Mouse (Mus musculus) T-helper 17 cell (primary cell): ENCODE results near the gene Auts2.

ENCODE experiments used
- in situ Hi-C, 2 experiments: fragments of 300-600 bp; cut with MboI, MseI; formaldehyde crosslinking; loops; 1 replicate in 1 of 2; 2 replicates in 1 of 2; pipeline ENCODE4 v1.15.1; 2025; ENCODE audit warnings: high pct_unique_total_duplicates in 2 of 2

Gene Auts2

DNA sequence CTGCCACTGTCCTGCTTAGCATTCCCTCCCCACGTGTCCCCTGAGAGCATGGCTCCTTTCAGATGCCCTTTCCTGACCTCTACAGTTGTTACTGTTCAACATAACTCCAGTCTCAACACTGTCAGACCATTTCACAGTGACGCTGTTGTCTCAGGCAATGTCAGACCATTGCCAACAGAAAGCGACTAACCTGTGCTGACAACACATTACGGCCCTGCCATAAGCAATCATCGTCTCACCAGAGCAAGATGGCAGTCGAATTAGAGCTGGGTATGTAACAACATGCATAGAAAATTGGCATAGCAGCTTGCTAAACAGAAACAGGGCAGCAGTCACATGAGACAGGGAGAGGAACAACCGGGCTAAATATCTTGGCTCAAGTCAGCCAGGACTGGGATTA lies 614.4 kb downstream of the Auts2 start:
- in situ Hi-C loops = no loop called here

DNA sequence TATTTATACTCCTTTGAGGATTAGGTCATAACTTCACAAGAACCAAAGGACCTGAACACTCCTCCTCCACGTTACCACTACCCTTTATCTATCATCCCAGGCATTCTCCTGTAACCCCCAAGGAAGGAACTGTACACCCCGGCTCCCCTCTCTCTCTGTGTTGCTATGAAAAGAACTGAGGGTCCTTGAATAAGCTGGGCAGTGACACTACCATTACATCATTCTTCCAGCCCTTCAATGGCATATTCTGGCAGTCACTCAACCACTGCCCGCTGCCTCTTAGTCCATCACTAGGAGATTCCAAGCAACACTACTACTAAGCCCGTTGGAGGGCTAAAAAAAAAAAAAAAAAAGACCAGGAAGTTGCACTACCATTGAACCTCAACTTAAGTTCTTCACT lies 620.4 kb downstream of the Auts2 start:
- in situ Hi-C loops = no loop called here

DNA sequence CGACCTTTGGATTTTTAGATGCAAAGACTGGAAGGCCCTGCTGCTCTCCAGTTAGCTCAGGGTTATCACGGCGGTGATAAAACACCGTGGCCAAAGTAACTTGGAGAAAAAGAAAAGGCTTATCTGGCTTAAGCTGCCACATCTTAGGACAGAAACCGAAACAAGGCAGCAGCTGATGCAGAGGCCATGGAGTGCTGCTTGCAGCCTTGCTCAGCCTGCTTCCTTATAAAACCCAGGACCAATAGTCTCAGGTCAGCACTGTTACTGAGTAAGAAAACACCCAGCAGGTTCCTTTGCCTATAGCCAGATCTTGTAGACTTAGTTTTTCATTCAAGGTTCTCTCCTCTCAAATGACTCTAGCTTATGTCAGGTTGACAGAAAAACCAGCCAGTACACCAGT lies 621.0 kb downstream of the Auts2 start:
- in situ Hi-C loops = no loop called here

DNA sequence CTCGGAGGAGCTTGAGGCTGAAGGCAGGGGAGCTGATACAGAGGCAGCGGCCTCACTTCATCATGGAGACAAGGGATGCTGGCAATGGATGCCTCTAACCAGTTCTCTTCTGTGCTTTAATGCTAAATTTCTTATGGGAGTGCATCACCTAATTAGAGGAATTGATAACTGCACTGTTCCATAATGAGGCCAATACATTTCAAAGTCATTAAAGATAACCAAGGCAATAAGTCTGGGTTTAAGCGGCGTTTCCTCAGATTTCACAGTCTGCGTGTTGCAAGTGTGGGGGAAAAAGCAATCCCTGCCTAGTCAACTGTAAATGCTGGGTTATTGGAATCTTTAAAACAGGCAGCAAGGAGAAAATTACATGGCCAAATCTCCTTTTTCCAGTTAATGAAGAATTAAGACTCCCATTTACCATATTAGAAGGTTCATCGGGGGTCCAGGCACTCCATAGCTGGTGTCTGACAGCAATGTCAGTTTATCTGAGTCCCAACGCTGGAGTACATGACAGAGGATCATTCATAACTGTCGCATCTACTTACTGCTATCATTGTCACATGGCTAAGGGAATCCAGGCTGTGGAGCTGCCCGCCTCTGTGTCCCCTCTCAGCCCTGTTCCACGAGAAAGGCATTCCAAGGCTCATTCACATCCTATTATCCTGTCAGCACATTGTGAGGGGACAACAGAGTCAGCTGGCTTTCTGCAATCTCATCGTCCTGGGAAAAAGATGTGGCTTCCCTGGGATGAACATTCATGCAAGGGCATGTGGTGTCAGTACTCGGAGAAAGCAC lies 623.0 kb downstream of the Auts2 start:
- in situ Hi-C loops = no loop called here

DNA sequence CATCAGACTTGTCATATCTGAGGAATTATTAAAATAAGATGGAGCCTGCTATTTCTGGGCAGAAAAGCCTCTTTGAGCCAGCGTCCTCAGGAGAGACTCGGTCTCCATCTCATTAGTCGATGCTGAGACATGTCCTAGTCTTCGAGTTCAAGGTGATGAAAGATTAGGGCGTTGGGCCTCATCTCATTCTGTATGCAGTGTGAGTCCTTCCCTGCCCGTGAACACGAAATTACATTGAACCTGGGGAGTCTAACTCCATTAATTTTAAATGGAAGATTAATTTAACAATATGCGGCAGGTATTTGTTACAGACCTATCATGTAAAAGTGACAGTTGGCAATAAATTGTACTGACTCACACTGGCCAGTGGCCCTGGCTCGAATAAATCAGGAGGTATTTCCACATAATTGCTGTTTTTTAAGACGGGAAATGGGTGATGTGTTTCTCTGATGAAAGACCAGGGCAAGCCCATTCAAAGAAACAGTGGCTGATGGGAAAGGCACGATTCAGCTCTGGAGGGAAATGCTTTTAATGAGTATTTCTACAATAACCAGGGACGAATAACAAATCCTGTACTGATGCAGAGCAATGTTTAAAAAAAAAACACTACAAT lies 626.2 kb downstream of the Auts2 start:
- in situ Hi-C loops = no loop called here

DNA sequence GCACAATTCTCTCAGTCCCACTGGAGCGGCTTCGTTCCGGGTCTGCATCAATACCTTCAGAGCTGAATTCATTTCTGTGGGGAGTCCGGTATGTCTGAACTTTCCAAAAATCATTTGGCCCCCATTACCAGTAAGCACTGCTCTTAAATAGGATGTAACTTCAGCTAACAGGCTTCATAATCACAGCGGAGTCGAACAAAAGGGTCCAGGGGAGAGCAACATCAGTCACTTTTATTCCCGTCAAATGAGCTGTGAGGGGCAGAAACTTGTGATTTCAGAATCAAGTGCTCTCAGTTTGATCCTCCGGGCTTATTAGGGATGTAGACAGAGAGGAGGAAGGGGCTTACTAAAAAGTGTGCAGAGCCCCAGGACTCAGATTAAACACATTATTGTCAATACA lies 629.6 kb downstream of the Auts2 start:
- in situ Hi-C loops = no loop called here

DNA sequence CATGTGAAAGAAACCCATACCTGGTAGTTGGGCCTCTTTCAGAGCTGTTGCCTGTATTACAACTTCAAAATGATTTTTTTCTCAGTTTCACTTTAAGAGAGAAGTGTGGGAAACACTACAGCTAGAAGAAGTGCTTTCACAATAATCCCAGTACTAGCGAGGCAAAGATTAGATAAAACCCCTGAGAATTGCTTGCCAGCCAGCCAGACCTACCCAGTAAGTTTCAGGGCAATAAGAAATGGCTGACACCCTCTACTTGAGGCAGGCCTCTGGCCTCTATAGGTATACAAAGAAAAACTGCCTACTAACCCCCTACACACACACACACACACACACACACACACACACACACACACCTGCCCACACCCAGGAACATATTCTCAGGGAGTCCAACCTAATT lies 630.2 kb downstream of the Auts2 start:
- in situ Hi-C loops = no loop called here

DNA sequence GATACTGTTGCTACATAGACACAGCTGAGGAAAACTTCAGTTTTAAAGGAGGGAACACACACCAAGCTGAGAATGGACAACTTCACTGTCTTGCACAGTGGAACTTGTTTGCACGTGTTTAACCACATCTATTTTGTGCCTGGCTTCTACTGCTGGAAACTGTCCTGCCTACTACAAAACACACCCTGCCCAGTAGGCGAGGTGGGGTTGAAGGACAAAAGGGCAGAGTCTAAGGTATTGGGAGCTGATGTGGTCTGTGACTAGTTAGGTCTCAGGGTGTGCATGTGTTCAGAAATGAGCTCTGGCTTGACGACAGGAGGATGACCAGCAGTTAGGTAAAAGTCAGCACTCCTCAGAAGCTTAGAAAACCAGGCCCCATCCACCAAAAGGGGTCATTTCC lies 636.8 kb downstream of the Auts2 start:
- in situ Hi-C loops = no loop called here

DNA sequence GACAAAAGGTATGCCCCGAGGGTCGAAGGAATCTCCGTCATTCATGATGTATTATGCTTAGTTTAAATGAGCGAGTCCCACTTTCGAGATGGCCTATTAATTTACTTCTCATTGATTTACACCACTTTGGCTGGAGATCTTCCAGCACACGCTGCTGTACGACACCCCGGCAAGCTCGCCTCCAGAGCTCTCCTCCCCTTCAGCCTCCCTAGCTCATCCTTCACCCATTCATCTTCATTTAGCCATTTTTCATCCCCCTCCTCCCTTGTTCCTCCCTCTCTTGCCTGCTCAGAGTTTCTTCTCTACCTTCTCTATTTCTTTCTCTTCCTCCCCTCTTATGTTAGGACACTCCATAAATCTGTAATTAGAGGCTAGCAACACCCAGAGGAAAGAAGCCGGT lies 638.7 kb downstream of the Auts2 start:
- in situ Hi-C loops = no loop called here

DNA sequence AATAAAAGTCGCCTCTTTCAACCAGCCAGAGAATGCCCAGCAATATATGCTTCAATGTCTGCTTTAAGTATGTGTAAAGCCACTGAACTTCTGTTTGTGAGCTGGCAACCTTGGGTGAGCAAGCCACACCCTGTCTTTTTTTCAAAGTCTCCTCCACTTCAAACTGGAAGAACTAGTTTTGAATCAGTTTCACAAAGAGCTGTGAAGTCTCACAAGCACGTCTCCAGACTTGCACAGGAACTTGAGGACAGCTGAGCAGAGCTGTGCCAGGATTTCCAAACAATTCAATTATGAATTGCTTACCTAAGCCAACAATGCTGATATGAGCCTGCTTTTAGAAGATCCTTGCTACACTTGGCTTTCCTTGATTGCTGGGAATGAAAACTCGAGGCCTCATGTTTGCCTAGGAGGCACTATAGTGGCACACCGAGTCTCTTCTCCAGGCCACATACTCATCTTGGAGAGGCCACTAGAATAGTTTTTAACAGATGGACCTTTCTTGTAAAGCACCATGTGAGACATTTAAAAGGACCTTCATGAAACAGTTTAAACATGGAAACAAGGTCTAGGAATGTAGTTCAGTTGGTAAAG lies 645.0 kb downstream of the Auts2 start:
- in situ Hi-C loops = no loop called here

DNA sequence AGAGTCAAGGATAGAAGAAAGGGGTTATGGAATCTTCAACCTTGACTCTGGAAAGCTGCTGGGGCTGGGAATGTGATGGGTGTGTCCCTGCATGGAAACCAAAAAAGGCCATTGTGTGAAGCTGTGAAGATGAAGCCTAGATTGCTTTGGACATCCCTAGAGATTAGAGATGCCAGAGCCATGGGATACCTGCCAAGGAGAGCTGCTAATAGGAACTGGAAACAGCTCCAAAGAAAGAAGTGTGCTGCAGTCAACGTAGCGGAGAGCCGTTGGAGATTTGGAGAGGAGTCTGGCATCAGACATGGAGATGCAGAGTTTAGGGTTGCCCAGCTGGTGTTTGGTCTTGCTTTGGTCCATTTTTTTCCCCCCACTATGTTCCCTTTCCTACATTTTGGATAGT lies 656.5 kb downstream of the Auts2 start:
- in situ Hi-C loops = no loop called here

DNA sequence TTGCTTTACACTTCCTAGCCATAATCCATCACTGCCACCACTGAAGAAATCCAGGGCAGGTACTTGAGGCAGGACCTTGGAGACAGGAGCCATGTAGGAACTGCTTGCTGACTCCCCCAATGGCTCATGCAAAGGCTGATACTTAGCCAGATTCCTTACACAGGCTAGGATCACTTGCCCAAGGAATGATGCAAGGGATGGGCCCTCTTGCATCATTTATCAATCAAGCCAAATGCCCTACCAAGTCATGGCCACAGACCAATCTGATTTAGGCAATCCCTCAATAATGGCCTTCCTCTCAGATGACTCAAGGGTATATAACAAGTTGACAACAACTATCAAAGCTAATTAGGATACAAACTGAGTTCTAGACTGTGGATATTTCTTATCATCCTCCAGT lies 666.6 kb downstream of the Auts2 start:
- in situ Hi-C loops = no loop called here

DNA sequence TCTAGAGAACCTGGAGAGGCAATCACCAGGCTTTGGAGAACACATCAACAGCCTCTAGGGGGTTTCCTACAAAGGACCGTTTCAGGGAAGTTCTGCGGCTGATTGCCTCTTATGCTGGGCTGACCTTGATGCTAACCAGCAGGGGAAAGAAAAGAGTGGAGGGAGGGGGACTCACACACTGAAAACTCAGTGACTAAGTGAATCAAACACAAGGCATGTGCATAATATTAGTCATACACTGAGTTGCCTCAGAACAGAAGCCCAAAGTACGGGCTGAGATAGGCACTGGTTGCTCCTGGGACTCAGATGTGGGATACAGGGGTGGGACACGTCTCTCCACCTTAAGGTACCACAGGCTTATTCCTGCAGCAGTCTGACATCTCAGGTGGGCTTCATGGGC lies 667.2 kb downstream of the Auts2 start:
- in situ Hi-C loops = no loop called here

DNA sequence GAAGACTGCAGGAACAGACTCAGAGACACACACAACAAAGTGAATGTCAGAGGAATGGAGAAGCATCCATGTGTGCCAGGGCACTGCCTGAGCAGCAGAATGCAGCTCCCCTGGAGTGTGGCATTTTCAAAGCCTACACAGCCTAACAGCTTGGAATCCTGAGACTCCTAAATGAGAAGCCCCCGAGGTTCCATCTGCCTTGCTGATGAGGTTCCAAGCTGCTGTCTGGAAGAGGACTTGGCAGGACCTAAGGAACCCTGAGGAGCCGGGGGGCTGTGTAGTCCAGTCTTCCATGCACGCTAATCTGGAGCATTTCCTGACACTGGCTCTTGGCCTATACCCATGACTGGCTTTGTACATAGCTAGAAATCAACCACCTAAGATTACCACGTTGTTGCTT lies 670.0 kb downstream of the Auts2 start:
- in situ Hi-C loops = no loop called here

DNA sequence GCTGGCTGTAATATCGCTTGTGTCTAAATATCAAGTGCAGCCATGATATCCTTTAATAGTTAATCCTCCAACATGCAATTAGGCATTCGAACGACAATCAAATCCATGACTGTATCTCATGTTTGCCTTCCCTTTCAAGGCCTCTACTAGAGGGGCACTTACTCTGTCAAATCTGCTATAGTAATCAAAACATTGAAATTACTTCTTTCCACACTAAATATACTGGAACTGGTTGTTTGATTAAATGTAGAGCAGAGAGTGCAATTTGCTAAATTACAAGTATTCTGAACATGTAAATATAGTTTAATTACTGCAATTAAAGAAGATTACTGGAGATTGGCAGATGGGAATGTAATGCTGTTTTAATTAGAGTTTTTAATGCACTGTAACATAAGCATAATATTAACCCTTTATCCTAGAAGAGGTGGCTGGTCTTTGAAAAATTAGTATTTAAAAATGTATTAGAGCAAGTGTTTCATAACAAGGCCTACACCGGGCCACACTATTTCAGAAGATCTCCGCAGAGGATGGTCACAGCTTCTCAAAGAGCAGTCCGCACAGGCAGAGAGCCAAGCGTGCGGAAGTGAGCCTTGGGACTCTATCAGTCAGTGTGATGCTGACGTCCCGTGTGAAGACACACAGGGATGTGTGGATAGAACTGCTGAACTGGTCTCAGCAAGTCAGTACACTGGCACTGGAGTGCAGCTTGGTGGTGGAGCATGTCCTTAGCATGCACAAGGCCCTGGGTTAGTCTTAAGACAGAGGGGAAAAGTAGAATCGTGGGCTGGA lies 673.2 kb downstream of the Auts2 start:
- in situ Hi-C loops = no loop called here

DNA sequence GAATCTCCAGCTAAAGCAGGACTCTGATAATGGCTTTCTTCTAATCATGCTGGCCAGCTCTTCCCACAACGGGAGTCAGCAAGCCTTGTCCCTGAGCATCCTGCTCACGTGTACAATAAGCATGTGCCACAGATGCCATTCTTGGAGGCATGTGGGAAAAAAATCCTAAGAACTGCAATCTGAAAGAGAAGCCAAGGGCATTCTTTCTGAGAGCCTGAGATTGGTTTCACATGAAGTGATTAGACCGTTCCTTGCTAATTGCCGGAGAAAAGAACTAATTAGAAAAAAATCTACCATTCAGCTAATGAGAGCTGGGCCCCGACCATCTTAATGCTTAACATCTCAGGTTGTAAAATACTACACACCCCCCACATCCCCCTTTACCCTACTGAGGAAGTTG lies 677.9 kb downstream of the Auts2 start:
- in situ Hi-C loops = no loop called here

DNA sequence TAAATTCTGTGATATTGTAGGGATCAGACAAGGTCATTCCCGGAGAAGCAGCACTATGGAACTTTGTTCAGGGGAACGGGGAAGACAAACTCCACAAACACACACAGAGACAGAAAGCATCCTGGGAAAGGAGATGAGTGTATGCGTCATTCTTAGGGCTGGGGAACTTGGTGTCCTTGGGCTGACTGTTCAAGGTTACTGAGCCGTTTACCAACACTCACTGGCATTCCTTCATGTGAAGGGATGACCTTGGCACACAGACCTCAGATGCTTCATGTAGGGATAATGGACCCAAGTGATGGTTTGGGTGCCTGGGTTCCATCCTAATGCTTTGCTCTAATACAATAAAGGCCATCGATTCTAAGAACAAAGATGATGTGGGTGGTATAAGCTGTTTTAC lies 685.2 kb downstream of the Auts2 start:
- in situ Hi-C loops = no loop called here

DNA sequence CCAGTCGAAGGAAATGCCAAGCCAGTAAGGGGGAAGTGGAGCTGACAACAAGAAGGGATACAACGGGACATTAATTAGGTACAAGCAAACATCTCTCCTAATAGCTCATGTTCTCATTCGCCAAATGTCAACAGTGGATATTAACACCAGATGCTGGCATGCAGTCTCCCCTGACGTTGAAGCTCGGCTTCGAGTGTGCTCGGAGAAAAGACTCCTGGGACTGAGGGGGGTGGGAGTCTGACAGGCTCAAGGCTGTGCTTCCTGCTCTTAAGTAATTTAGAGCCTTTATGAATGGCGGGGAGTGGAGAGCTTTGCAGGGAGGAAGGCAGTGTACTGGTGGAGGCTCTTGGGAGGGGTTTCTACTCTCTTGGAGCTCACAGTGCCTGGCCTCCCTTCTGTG lies 687.8 kb downstream of the Auts2 start:
- in situ Hi-C loops = no loop called here

DNA sequence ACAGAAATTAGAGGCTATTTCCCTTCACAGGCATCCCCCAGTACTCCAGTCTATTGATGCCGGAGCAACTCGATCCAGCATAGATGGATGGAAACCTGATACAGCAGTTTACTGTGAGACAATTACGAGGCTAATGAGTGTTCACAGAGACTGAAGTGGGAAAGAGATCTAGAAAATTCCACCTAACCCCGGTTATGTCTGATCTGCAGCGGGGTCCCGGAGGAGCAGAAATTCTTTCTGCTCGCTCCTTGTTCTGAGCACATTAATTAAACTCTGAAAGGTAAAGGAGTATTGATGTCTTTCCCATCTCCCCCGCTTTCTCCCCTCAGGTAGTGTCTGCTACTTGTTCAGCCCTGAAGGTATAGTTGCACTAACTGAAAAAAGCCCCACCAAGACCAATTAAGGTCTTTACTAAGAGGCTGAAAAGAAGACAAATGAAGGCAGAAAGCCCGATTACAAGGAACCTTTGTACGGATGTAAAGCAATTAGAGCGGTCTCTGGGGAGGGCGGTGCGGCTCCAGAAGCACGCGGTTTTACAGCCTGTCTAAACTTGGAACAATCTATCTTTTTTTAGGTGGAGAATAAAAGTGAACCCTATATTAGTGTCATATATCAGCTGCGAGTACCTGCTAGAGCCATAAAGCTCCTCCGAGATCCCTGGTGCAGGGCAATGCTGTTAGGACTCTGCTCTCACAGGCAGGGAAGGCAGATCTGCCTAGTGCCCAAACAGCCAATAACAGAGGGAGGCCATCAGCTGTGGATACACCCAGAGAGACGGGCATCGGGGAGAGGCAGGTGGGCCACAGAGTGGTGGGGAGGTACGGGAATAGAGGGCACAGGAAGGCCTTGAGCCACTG lies 691.3 kb downstream of the Auts2 start:
- in situ Hi-C loops = no loop called here

DNA sequence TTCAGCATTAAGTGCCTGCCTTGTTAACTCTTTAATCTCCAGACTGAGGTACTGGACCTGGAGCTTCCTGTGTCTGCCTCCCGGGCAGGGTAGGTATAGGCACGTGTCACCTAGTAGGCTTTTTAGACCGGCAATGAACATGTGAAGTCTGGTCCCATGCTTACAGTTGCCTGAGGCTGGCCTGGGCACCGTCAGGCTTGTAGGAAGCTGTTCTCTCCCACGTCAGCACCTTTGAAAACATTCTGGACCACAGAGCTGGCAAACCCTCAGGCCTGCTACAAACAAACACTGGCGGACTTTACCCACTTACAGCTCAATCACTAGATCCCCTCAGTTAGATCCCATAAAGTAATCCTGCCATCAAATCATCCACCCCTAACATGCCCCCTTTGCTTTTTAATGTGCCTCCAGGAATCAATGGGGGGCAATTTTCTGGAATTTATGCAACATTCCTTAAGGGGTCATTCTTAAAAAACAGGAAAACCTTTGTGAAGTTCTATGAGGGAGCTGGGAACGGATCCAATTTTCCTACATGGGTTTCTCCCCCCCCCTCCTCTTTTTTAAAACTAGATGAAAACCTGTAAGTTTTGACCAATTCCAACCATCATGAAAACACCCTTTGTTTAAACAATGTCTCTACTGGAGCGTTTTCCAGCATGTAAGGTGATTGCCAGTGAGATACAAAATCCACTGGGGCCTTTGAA lies 692.4 kb downstream of the Auts2 start:
- in situ Hi-C loops = no loop called here

DNA sequence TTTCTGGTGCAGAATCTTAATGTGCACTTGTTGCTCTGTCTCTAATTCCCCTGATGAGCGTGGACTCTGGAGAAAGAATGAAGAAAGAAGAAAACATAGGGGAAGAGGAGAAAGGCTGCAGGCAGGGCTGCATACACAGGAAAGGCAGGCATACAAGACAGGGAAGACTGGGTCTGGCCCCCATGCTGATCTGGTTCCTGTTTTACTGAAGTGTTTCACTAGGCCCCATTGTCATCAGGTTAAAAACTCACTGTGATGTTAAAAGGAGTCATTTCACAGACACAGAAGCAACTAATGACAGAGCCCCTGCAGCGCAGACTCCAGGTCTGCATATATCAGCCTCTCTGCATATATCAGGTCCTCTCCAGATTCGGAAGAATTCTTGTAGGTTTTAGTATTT lies 693.5 kb downstream of the Auts2 start:
- in situ Hi-C loops = no loop called here
